Mouse (Mus musculus) erythroblast, embryonic 14.5 days (primary cell): ENCODE measurements around the gene Chchd3.

Experiments used
- GATA1 ChIP-seq: IDR thresholded peaks from 2 replicates; pipeline ENCODE4 v1.6.1; 2012; ENCODE audit warnings: low read length, inconsistent platforms, mixed read lengths
- TAL1 ChIP-seq: IDR thresholded peaks from 3 replicates; pipeline ENCODE4 v1.6.1; 2012; ENCODE audit warnings: low read length, inconsistent platforms, mixed read lengths

- no peak for TF ChIP-seq GATA1
- no peak for TF ChIP-seq TAL1
Measured at GRCm38 (mm10) chr6:32783102-32783501, 277.0 kb downstream of the Chchd3 start.
